Comparison of ENCODE assay signal across 13 mouse cellular contexts in the genomic region with DNA sequence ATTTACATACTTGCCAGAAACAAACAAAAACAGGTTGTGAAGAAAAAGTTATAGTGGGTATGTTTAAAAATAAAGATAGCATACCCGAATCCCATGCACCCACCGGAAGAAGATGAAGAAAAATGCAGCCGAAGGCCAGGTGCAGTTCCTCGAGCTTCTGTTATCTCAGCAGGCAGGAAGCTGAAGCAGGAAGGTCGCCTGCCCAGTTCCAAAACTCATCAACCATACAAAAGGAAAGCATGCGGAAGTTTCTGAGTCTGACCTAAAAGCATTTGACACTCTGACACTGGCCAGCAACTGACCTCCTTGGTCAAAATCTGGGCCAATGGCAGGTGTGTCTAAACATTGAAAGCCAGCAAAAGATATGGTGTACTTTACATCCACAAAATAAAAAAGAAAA.
"Had no signal": no experiment of that assay in that cellular context is flagged by ENCODE, and none has a peak within 500 bp of the region (broad histone marks: within the 10 kb centered on the region; RNA-seq: fewer than 3 reads in every experiment).

No protein-coding gene starts in this region.

- H3K27ac ChIP-seq: limb, embryonic 10.5 days; limb, embryonic 13.5 days; liver, embryonic 12.5 days; liver, embryonic 15.5 days; lung, embryonic 15.5 days had no signal

- H3K9ac ChIP-seq: limb, embryonic 13.5 days; liver, embryonic 12.5 days; liver, embryonic 15.5 days; lung, embryonic 15.5 days had no signal

- ATAC-seq: liver, embryonic 12.5 days had no signal

- H3K27me3 ChIP-seq: limb, embryonic 13.5 days; liver, embryonic 12.5 days; liver, embryonic 15.5 days; lung, embryonic 15.5 days had no signal

- H3K4me2 ChIP-seq: limb, embryonic 13.5 days; liver, embryonic 12.5 days; liver, embryonic 15.5 days; lung, embryonic 15.5 days; midbrain, embryonic 11.5 days had no signal

- H3K4me3 ChIP-seq: limb, embryonic 10.5 days; limb, embryonic 13.5 days; liver, embryonic 12.5 days; liver, embryonic 15.5 days; lung, embryonic 15.5 days had no signal

- DNase-seq: kidney, postnatal 10 days; liver; lung, postnatal 10 days; midbrain, embryonic 14.5 days; thymus, adult 2 months; thymus, postnatal 14 days; thymus, postnatal 4 days had no signal

- H3K9me3 ChIP-seq: limb, embryonic 10.5 days; limb, embryonic 13.5 days; liver, embryonic 12.5 days; liver, embryonic 15.5 days; lung, embryonic 15.5 days had no signal

- H3K4me1 ChIP-seq: limb, embryonic 10.5 days; liver, embryonic 15.5 days had no signal
